ENCODE assay signal across 28 mouse cellular contexts in genomic region chr15:79615501-79615900, GRCm38 (mm10). TPM values are rescaled to one million over a fixed set of nuclear protein-coding genes. Genes with fewer than 3 reads are reported as not detected.
"Had no signal": no experiment of that assay in that cellular context is flagged by ENCODE, and none has a peak within 500 bp of the region (broad histone marks: within the 10 kb centered on the region; RNA-seq: fewer than 3 reads in every experiment).

No protein-coding gene starts in this region.

- H3K4me3 ChIP-seq: heart, adult 2 months; heart, embryonic 13.5 days; heart, embryonic 15.5 days; hindbrain, embryonic 13.5 days; hindbrain, embryonic 15.5 days; limb, embryonic 13.5 days; limb, embryonic 15.5 days; liver, embryonic 12.5 days had no signal

- H3K9ac ChIP-seq: heart, embryonic 13.5 days; heart, embryonic 15.5 days; hindbrain, embryonic 13.5 days; hindbrain, embryonic 15.5 days; limb, embryonic 13.5 days; limb, embryonic 15.5 days; liver, embryonic 12.5 days; liver, embryonic 14.5 days had no signal

- H3K4me1 ChIP-seq: heart, embryonic 13.5 days; heart, embryonic 15.5 days; hindbrain, embryonic 13.5 days; hindbrain, embryonic 15.5 days; limb, embryonic 13.5 days had no signal

- ATAC-seq: hindbrain, postnatal 0 days; intestine, embryonic 16.5 days; liver, embryonic 12.5 days had no signal

- H3K9me3 ChIP-seq: heart, embryonic 15.5 days; hindbrain, embryonic 15.5 days; limb, embryonic 15.5 days; liver, embryonic 12.5 days had no signal

- H3K4me2 ChIP-seq: heart, embryonic 11.5 days; heart, embryonic 13.5 days; heart, embryonic 15.5 days; hindbrain, embryonic 13.5 days; hindbrain, embryonic 15.5 days; limb, embryonic 13.5 days; limb, embryonic 15.5 days; liver, embryonic 12.5 days had no signal

- H3K36me3 ChIP-seq: heart, embryonic 15.5 days; liver, embryonic 12.5 days had no signal

- H3K27ac ChIP-seq: heart, adult 2 months; heart, embryonic 13.5 days; heart, embryonic 15.5 days; hindbrain, embryonic 13.5 days; hindbrain, embryonic 15.5 days; hindbrain, postnatal 0 days; kidney, postnatal 0 days; limb, embryonic 13.5 days; limb, embryonic 15.5 days; liver, embryonic 12.5 days; liver, embryonic 14.5 days had no signal

- H3K27me3 ChIP-seq: heart, embryonic 13.5 days; heart, embryonic 15.5 days; hindbrain, embryonic 13.5 days; hindbrain, embryonic 15.5 days; limb, embryonic 13.5 days; limb, embryonic 15.5 days; liver, embryonic 12.5 days had no signal

- DNase-seq: gastrocnemius, postnatal 14 days; gastrocnemius, postnatal 36 days; heart, adult 11 months; heart, adult 2 months; heart, postnatal 14 days; heart, postnatal 36 days; kidney, adult 11 months; kidney, adult 2 months; kidney, postnatal 14 days; kidney, postnatal 36 days; layer of hippocampus, adult 9-11 months; layer of hippocampus, postnatal 36 days; left cerebral cortex, postnatal 4 days had no signal

RNA-seq across cellular contexts. Expression of gene Dmc1, which starts 10.6 kb away (rescaled TPM):
- total RNA-seq: gastrocnemius, adult 18-20 months; gastrocnemius, adult 8-10 months; gastrocnemius, postnatal 36 days; heart, adult 2 months; heart, postnatal 36 days had no signal
- polyA plus RNA-seq: kidney, adult 2 months; liver, adult 2 months had no signal
